Mouse (Mus musculus) testis, adult 2 months (tissue): Measurements from ENCODE around the gene Lair1.

Experiments used
- CTCF ChIP-seq: fragments of 200-500 bp; IDR thresholded peaks from 2 replicates; pipeline ENCODE4 v1.5.1; 2012; ENCODE audit warnings: low read depth, mild to moderate bottlenecking, inconsistent platforms, low read length, moderate library complexity; ENCODE audit not compliant: control insufficient read depth, insufficient read depth, insufficient replicate concordance
- POLR2A ChIP-seq: fragments of 200-500 bp; IDR thresholded peaks from 2 replicates; pipeline ENCODE4 v1.6.1; 2012; ENCODE audit warnings: low read depth, mild to moderate bottlenecking, inconsistent platforms, low read length, moderate library complexity; ENCODE audit not compliant: control insufficient read depth

- TF ChIP-seq POLR2A, result no peak
- TF ChIP-seq CTCF, result no peak
Observed at GRCm38 (mm10) chr7:4081706-4082105, 18.7 kb upstream of the Lair1 start.
